Mouse (Mus musculus): ENCODE results near the gene Zfp524.

GRCm38 (mm10) chr7:5036136-5036535 lies 21.9 kb downstream of the Zfp524 start:
- TF ChIP-seq CTCF (IDR thresholded peaks at IDR 0.05; ENCODE audit: low read depth) (no peak), EP300 (IDR thresholded peaks at IDR 0.05; ENCODE audit: low read depth) (no peak)
